Mouse (Mus musculus): ENCODE measurements at regions not wholly inside any gene's neighbourhood (a gene's known extent, or its start where the extent isn't known, plus 50 kb on each side); places are given as distances from the start of the nearest gene placed in this dataset.
A peak's percentile ranks its signal among the peaks of the same experiment; 100 is the strongest.

DNA sequence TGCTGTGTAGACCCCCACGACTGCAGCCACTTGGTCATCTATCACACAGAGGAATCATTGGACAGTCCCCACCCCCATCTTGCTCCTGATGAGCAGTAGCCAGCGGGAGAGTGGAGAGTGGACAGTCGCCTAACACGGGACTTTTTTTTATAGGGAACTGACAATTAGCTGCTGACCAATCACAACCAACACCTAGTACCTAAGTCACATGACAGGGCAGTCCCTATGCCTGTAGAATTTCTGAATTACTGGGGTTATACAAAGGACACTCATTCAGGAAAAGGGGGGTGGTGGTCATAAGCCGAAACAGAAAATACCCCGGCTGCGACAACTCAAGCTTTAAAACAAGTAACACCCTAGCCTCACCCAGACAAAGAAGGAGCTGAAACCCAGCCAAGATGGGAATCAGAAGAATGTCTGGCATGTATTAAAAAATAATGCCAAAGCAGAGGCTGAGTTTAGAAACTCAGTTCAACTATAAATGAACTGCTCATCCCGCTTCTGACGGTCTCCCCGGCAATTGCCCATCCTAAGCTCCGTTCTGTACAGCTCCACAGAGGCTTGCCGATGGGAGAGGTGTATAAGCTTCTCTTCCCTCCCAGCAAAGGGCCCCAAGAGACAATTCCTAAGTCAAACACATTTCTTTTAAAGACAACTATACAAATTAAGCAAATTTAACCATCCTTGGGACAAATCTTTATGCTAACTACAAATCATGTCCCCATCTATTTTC lies 313.8 kb downstream of the Tex13c3 start:
- ATAC-seq = no peak
- Histone ChIP-seq H3K36me3 (ENCODE audit: control insufficient read depth, insufficient read depth) (no peaks in the 10 kb centered on the region), H3K4me1 (replicated peaks; ENCODE audit: control insufficient read depth, insufficient read depth, low read length) (no peaks in the 10 kb centered on the region), H3K9me3 (ENCODE audit: control insufficient read depth) (no peaks in the 10 kb centered on the region), H3K4me3 (ENCODE audit: low read depth, low read length) (peak overlapping the region; percentile 16; the same call in 1 of the 2 replicates), H3K27ac (ENCODE audit: low read depth, low read length) (no peak overlapping the region), H3K27me3 (replicated peaks; ENCODE audit: control insufficient read depth, insufficient read depth, low read length) (no peaks in the 10 kb centered on the region), H3K4me2 (replicated peaks; ENCODE audit: low read depth) (peak overlapping the region; percentile 46), H3K9ac (ENCODE audit: low read depth, low read length) (no peak overlapping the region)
- no peak for TF ChIP-seq CTCF (IDR thresholded peaks at IDR 0.05; ENCODE audit: low read depth)
- WGBS = 64% methylated on average over 12 of the region's 12 CpGs

DNA sequence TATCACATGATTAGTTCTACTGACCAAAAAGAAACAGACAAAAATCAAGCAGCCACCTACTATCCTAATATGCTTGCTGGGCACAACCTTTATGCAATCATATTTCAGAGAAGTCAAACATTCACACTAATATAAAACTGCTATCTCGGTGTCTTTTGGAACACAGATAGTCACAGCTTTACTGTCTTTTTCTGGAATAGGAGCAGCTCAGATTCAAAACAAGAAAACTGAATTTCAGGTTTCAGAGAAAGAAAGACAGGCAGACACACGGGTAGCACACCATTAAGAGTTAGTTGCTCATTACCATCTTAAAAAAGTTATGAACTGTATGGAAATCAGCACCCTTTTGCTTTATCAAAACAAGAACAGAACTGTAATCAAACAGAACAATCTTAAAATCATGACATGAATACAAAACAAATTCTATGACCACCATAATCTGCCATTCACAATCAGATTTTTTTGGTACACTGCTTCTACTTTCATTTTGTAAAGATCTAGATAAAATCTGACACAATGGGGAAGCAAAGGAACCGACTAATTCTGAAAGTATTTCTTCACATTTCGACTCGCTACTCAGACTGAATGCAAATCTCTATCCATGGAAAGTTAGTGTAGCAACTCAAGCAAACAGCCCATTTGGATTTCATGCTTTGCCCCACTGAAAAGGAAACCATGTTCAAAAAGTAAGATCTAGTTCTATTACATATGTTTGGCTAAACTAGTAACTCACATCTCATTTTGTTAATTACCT lies 315.1 kb downstream of the Tex13c3 start:
- no peaks in the 10 kb centered on the region for H3K27me3 ChIP-seq (replicated peaks; ENCODE audit: control insufficient read depth, insufficient read depth, low read length)
- H3K4me3 ChIP-seq (ENCODE audit: low read depth, low read length) = no peak overlapping the region
- peak overlapping the region; percentile 46 for H3K4me2 ChIP-seq (replicated peaks; ENCODE audit: low read depth)
- H3K4me1 ChIP-seq (replicated peaks; ENCODE audit: control insufficient read depth, insufficient read depth, low read length) = no peaks in the 10 kb centered on the region
- no peak overlapping the region for H3K9ac ChIP-seq (ENCODE audit: low read depth, low read length)
- ATAC-seq = no peak
- WGBS = 72% methylated on average over 5 of the region's 5 CpGs
- no peak for TF ChIP-seq CTCF (IDR thresholded peaks at IDR 0.05; ENCODE audit: low read depth)
- no peaks in the 10 kb centered on the region for H3K9me3 ChIP-seq (ENCODE audit: control insufficient read depth)
- H3K36me3 ChIP-seq (ENCODE audit: control insufficient read depth, insufficient read depth) = no peaks in the 10 kb centered on the region
- no peak overlapping the region for H3K27ac ChIP-seq (ENCODE audit: low read depth, low read length)

GRCm38 (mm10) chrX:19164151-19164550 lies 317.0 kb downstream of the Tex13c3 start:
- Histone ChIP-seq H3K27me3 (replicated peaks; ENCODE audit: control insufficient read depth, insufficient read depth, low read length) (no peaks in the 10 kb centered on the region), H3K4me1 (replicated peaks; ENCODE audit: control insufficient read depth, insufficient read depth, low read length) (no peaks in the 10 kb centered on the region), H3K27ac (ENCODE audit: low read depth, low read length) (no peak overlapping the region), H3K9me3 (ENCODE audit: control insufficient read depth) (no peaks in the 10 kb centered on the region), H3K4me3 (ENCODE audit: low read depth, low read length) (no peak overlapping the region), H3K4me2 (replicated peaks; ENCODE audit: low read depth) (no peak overlapping the region), H3K9ac (ENCODE audit: low read depth, low read length) (no peak overlapping the region), H3K36me3 (ENCODE audit: control insufficient read depth, insufficient read depth) (no peaks in the 10 kb centered on the region)
- 75% methylated on average over 5 of the region's 5 CpGs for WGBS
- no peak for ATAC-seq
- TF ChIP-seq CTCF (IDR thresholded peaks at IDR 0.05; ENCODE audit: low read depth) = no peak

DNA sequence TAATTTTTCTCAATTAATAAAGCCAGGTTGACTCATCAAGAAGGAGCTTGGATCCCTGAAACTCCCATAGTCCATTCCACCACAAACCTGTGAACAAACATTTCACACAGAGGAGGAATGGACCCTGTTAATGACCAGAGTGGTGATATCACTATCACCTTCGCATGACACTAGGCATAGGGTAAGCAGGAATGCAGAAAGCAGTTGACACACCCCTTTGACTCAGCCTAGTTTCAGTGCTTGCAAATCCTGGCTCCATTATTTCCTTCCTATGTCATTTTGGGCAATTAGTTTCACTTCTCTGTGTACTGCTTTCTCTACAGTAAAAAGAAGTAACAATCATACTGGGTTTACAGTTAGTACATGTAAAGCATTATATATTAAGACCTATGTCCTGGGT lies 318.2 kb downstream of the Tex13c3 start:
- Histone ChIP-seq H3K4me1 (replicated peaks; ENCODE audit: control insufficient read depth, insufficient read depth, low read length) (no peaks in the 10 kb centered on the region), H3K4me2 (replicated peaks; ENCODE audit: low read depth) (no peak overlapping the region), H3K4me3 (ENCODE audit: low read depth, low read length) (no peak overlapping the region), H3K27ac (ENCODE audit: low read depth, low read length) (no peak overlapping the region), H3K9ac (ENCODE audit: low read depth, low read length) (no peak overlapping the region), H3K27me3 (replicated peaks; ENCODE audit: control insufficient read depth, insufficient read depth, low read length) (no peaks in the 10 kb centered on the region), H3K36me3 (ENCODE audit: control insufficient read depth, insufficient read depth) (no peaks in the 10 kb centered on the region), H3K9me3 (ENCODE audit: control insufficient read depth) (no peaks in the 10 kb centered on the region)
- ATAC-seq = no peak
- 21% methylated on average over 1 of the region's 1 CpGs for WGBS
- TF ChIP-seq CTCF (IDR thresholded peaks at IDR 0.05; ENCODE audit: low read depth) = no peak

GRCm38 (mm10) chrX:19162351-19162750 lies 318.8 kb downstream of the Tex13c3 start:
- Histone ChIP-seq H3K9ac (ENCODE audit: low read depth, low read length) (no peak overlapping the region), H3K4me1 (replicated peaks; ENCODE audit: control insufficient read depth, insufficient read depth, low read length) (no peaks in the 10 kb centered on the region), H3K9me3 (ENCODE audit: control insufficient read depth) (no peaks in the 10 kb centered on the region), H3K4me3 (ENCODE audit: low read depth, low read length) (no peak overlapping the region), H3K27ac (ENCODE audit: low read depth, low read length) (no peak overlapping the region), H3K36me3 (ENCODE audit: control insufficient read depth, insufficient read depth) (no peaks in the 10 kb centered on the region), H3K4me2 (replicated peaks; ENCODE audit: low read depth) (no peak overlapping the region), H3K27me3 (replicated peaks; ENCODE audit: control insufficient read depth, insufficient read depth, low read length) (no peaks in the 10 kb centered on the region)
- TF ChIP-seq CTCF (IDR thresholded peaks at IDR 0.05; ENCODE audit: low read depth) = no peak
- ATAC-seq = no peak

- Histone ChIP-seq H3K4me3 (ENCODE audit: low read depth, low read length) (no peak overlapping the region), H3K36me3 (ENCODE audit: control insufficient read depth, insufficient read depth) (no peaks in the 10 kb centered on the region), H3K9me3 (ENCODE audit: control insufficient read depth) (no peaks in the 10 kb centered on the region), H3K27me3 (replicated peaks; ENCODE audit: control insufficient read depth, insufficient read depth, low read length) (no peaks in the 10 kb centered on the region), H3K27ac (ENCODE audit: low read depth, low read length) (no peak overlapping the region), H3K9ac (ENCODE audit: low read depth, low read length) (no peak overlapping the region), H3K4me2 (replicated peaks; ENCODE audit: low read depth) (no peak overlapping the region), H3K4me1 (replicated peaks; ENCODE audit: control insufficient read depth, insufficient read depth, low read length) (no peaks in the 10 kb centered on the region)
- ATAC-seq = no peak
- no peak for TF ChIP-seq CTCF (IDR thresholded peaks at IDR 0.05; ENCODE audit: low read depth)
- WGBS = 74% methylated on average over 3 of the region's 3 CpGs
Measured at GRCm38 (mm10) chrX:19160275-19160930, 320.7 kb downstream of the Tex13c3 start.

Measured in intestine, postnatal 0 days (tissue).